Mouse (Mus musculus) inflammation-experienced regulatory T-cells, adult 16 weeks (primary cell): ENCODE data around the gene Nr2f6. TPM values are rescaled to one million over a fixed set of nuclear protein-coding genes. Genes with fewer than 3 reads are reported as not detected.

Experiments used
- polyA plus RNA-seq: library from polyadenylated mRNA; unstranded; fragments of 100-300 nt; shearing (Covaris generic); gene quantifications from one replicate; pipeline ENCODE4 v1.2.1, GENCODE M21; 2017

Nr2f6 gene
- 0.55 TPM for polyA plus RNA-seq

GRCm38 (mm10) chr8:71381421-71381970 lies at the start of gene Nr2f6:
Nr2f6 (minus strand) TSS chr8:71381960.

DNA sequence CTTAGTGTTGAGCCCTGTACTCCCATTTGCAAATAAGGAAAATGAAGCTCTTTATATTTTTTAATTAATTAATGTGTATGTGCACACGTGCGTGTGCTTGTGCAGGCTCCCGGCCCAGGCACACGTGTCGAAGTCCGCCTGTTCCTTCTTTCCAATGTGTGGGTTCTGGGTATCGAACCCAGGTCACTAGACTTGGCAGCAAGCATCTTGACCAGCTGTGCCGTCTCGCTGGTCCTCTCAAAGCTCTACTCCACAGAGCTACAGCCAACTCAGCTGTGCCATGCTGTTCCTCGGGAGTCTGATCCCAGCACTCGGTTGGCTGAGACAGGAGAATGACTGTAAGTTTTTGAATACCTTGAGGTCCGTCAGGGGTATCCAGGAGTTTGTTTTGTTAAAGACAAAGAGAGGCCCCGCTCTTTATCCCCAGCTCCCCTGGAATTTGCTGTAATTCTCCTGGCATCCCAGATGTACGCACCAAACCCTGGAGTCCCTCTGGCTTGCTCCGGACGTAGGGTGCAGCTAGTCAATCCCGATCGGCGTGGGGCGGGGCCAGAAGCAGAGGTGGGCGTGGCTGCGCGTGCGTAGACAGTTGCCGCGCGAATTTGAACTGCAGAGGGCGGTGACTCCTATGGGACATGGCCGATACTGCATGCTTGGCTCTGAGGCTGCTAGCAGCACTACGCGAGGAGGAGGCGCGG lies 23.8 kb upstream of the Nr2f6 start, which contains the start of gene Ankle1:
Ankle1 (plus strand) TSS at position 610 of the 698 bp plus-strand sequence.

GRCm38 (mm10) chr8:71396639-71397305 lies 15.0 kb upstream of the Nr2f6 start, which contains the start of gene Babam1:
Babam1 (plus strand) TSS chr8:71396861.

DNA sequence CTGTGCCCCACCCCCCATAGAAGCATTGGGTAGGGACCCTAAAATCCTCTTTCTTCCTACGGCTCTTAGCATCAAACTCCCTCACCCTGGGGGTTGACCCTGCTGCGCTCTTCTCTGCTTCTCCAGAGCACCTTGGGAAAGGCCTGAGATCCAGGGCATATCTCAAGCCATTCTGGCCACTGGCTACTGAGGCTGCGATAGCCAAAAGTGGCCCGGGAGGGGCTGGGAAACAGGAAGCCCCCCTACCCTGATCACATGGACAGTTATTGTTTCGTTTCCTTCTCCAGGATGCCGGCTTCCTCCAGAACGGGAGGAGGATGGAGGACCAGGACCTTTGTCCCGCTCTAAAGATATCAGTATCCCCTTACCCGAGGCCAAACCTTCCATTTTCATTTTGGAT lies 13.9 kb upstream of the Nr2f6 start, which contains the start of gene Ushbp1:
Ushbp1 (minus strand) TSS at position 174 of the 400 bp plus-strand sequence.

DNA sequence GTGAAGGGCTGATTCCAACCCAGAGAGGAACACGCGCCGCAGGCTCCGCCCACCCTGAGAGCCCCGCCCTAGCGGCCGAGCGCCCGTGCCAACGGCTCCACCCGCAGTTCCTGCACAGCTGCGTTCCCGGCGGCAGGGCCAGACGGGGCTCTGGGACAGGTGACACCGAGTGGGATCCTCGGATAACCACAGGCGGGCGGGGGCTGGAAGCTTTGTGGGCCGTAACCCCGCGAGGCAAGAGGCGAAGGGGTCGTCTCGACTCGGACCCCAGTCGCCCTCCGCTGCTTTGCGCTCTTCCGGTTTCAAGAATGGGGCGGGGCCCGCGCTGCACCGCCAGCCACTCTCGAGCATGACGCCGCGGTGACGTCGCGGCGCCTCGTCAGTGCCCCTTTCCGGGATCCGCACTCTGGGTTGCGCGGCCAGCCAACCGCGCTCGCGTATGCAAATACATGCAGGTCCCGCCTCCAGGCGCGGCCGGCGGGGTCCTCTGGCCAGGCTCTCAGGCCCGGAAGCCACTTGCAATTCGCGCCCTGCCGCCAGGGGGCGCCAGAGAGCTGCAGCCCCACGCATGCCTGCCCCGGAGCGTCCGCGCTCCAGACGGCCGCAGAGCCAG lies 10.4 kb downstream of the Nr2f6 start, which contains the start of gene Ocel1:
Ocel1 (plus strand) TSS at position 63 of the 613 bp plus-strand sequence.

DNA sequence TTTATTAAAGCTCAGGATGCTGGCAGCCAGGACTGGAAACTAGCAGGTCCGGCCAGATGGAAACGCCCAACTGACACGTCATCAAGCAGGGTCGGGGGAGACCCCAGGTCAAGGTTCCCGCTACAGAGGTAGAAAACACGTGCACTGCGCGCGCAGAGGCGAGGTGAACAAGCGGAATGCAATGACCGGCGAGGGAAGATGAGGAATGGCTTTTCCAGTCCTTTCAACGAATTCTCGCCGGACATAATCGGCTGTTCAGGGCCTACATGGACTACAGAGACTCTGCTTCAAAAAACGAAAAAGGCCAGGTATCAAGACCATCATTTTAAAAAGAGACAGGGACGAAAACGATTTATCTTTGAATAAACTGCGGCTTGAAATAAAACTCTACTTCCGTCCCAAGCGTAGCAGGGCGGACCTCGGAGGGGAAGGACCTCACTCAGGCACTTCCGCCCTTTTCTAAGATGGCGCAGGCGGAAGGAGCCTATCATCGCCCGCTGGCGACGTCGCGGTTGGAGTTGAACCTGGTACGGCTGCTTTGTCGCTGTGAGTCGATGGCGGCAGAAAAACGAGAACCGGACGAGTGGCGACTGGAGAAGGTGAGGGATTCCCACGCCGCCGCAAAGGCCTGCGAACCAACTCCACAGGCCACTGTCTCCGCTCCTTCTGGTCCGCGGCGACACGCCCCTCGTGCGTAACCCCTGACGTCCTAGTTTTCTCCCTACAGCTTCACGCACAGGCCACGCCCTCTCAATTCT lies 14.8 kb downstream of the Nr2f6 start, which contains the start of gene Use1:
Use1 (plus strand) TSS at position 78 of the 758 bp plus-strand sequence.

Other genes starting within 250 kb of the Nr2f6 start
- gene Myo9b, start 109.2 kb downstream of the Nr2f6 start, polyA plus RNA-seq: 39.0 TPM
- gene Haus8, start 109.0 kb downstream of the Nr2f6 start, polyA plus RNA-seq: 31.0 TPM
- gene Use1, start 15.1 kb downstream of the Nr2f6 start, polyA plus RNA-seq: 154 TPM
- 7.2 TPM for gene Ocel1, start 10.7 kb downstream of the Nr2f6 start, polyA plus RNA-seq
- 0.29 TPM for gene Ushbp1, start 13.8 kb upstream of the Nr2f6 start, polyA plus RNA-seq
- gene Babam1, start 14.9 kb upstream of the Nr2f6 start, polyA plus RNA-seq: 120 TPM
- gene Ankle1, start 24.1 kb upstream of the Nr2f6 start, polyA plus RNA-seq: 2.2 TPM
- gene Abhd8, start 81.7 kb upstream of the Nr2f6 start, polyA plus RNA-seq: 153 TPM
- 91.6 TPM for gene Mrpl34, start 83.0 kb upstream of the Nr2f6 start, polyA plus RNA-seq
- gene Dda1, start 87.2 kb upstream of the Nr2f6 start, polyA plus RNA-seq: 76.6 TPM
- 0.28 TPM for gene Ano8, start 104.0 kb upstream of the Nr2f6 start, polyA plus RNA-seq
- 9.2 TPM for gene Gtpbp3, start 106.1 kb upstream of the Nr2f6 start, polyA plus RNA-seq
- not detected for gene Plvap, start 129.8 kb upstream of the Nr2f6 start, polyA plus RNA-seq
- gene Ccdc194, start 143.8 kb upstream of the Nr2f6 start, polyA plus RNA-seq: not detected
- gene Bst2, start 155.5 kb upstream of the Nr2f6 start, polyA plus RNA-seq: 140 TPM
- 95.4 TPM for gene Mvb12a, start 161.0 kb upstream of the Nr2f6 start, polyA plus RNA-seq
- not detected for gene Tmem221, start 176.9 kb upstream of the Nr2f6 start, polyA plus RNA-seq
- gene Nxnl1, start 184.6 kb upstream of the Nr2f6 start, polyA plus RNA-seq: 0.21 TPM
- gene Slc27a1, start 186.9 kb upstream of the Nr2f6 start, polyA plus RNA-seq: 22.7 TPM
- gene Pgls, start 210.2 kb upstream of the Nr2f6 start, polyA plus RNA-seq: 28.9 TPM
- gene Fam129c, start 215.7 kb upstream of the Nr2f6 start, polyA plus RNA-seq: 5.8 TPM
- gene Colgalt1, start 229.0 kb upstream of the Nr2f6 start, polyA plus RNA-seq: 4.0 TPM